Mouse (Mus musculus): Measurements from ENCODE around the gene Tspan5. TPM values are rescaled to one million over a fixed set of nuclear protein-coding genes. Genes with fewer than 3 reads are reported as not detected.

Gene Tspan5
- total RNA-seq, 1 experiment from 2014 or later, result 25.5 TPM

DNA sequence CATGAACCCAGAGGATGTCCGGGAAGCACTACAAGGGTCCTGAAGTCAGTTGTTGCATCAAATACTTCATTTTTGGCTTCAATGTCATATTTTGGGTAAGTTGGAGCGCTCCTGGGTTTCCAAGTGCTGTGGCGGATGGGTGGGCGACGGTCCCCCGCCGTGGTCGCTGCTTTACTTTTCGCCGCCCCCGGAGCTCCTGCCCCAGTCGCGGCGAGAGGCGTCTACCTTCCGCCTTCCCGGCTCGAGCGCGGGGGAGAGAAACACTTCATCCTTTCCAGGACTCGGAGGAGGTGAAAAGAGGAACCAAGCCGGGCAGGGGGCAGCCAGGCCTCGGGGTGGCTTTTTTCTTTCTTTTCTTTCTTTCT is 553 bp downstream of the Tspan5 start:
- peak; percentile 55 for ATAC-seq (replicated peaks; ENCODE audit: low read depth, poor library complexity, severe bottlenecking)

- peak; percentile 73 for ATAC-seq (replicated peaks; ENCODE audit: low read depth, poor library complexity, severe bottlenecking)
These were observed 1.2 kb downstream of the Tspan5 start for GRCm38 (mm10) chr3:138743061-138743671.

DNA sequence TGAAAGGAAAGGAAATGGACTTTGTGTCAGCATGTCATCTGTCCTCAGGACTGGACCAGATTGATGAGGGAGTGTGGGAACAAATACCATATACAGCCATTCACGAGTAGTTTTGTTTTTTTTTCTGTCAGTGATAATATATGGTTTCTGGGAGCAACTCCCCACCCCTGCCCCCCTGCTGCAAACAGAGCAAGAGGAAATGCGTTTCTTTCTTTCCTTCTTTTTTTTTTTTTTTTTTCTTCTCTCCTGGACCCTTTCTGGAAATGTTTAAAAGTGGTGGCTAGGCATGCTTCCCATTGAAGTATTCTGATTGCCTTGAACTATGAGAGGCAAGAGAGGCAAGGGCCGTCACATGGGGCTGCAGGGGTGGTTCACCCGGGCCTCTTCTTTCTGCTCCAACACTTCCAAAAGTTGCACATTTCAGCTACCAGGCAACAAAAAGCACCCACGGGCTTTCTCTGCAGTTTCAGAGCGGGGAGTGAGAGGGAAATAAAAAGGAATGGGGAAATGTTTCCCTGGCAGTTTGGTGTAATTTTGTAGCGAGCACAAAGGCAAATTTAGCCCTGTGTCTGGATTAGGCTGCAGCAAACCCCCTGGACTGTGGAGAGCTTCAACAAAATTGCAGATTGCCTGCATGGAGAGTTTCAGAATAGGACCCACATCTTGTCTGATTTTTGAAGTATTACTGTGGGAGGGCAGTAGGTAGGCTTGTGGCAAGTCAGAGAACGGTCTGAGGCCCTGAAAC is 2.2 kb downstream of the Tspan5 start:
- ATAC-seq (replicated peaks; ENCODE audit: low read depth, poor library complexity, severe bottlenecking), result no peak

DNA sequence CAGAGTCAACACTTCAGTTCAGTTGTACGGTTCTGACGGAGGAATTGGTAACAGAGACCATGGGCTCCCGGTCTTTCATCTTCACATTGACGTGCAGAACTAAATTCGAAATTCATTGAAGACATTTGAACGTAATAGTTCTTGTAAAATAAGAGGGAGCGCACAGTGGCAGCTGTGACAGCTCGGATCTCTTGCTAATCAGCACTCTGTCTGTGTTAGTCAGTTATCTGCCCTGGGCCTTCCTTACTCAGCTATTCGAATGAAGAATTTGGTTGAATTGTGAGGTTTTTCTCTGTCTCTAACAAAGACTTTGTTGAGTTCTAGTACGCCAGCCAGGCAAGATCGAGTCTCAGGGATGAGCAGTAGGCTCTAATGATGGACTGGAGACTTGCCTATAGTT is 3.1 kb downstream of the Tspan5 start:
- no peak for ATAC-seq (replicated peaks; ENCODE audit: low read depth, poor library complexity, severe bottlenecking)

DNA sequence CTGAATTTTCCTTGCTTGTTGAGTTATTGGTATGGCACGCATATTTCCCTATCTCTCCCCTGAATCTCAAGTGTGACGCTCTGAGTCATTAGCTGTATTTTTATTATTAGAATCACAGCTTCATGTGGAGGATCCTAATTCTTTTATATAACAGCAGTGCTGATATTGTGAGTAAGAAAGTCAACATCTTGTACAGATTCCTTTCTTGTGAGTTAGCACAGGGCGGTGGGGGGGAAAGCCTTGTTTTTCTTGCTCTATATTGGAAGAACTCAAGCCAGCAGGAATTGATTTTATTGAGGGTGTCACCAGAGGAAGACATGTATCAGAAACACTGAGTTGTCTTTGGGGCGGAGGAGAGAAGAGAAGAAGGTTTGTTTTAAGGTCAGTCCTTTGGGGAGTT is 3.6 kb downstream of the Tspan5 start:
- ATAC-seq (replicated peaks; ENCODE audit: low read depth, poor library complexity, severe bottlenecking), result no peak

DNA sequence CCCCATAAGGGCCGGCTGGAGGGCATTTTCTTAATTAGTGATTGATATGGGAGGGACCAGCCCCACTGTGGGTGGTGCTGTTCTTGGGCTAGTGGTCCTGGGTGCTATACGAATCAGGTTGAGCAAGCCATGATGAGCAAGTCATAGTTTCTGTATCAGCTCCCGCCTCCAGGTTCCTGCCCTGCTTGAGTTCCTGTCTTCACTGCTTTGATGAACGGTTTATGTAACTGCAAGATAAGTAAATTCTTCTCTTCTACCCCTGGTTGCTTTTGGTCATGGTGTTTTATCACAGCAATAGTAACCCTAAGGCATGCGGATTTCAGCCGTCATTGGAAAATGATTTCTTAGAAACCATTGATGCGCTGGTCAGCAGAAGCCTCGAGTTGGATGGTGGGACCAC is 4.6 kb downstream of the Tspan5 start:
- ATAC-seq (replicated peaks; ENCODE audit: low read depth, poor library complexity, severe bottlenecking), result no peak

- ATAC-seq (replicated peaks; ENCODE audit: low read depth, poor library complexity, severe bottlenecking), result no peak
These were observed 5.0 kb downstream of the Tspan5 start for GRCm38 (mm10) chr3:138747035-138747434.

- ATAC-seq (replicated peaks; ENCODE audit: low read depth, poor library complexity, severe bottlenecking), result no peak
These were observed 6.0 kb downstream of the Tspan5 start for GRCm38 (mm10) chr3:138747985-138748384.

DNA sequence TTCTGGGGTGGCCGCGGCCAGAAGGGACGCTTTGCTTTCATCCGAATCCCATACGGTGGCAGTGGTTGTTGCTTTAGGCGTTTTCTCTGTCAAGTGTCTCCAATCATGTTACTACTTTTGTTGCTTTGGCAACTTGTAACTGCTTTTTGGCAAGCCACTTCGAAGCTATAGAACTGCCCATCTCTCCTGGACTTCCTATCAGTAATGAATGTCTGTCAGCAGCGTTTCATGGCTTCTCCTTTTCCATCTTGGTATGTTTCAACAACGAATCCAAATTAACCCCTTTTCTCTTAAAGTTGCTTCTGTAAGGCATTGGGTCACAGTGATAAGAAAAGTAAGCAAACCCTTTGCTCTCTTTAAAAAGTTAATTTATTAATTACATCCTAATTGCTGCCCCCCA is 7.7 kb downstream of the Tspan5 start:
- ATAC-seq (replicated peaks; ENCODE audit: low read depth, poor library complexity, severe bottlenecking), result no peak

DNA sequence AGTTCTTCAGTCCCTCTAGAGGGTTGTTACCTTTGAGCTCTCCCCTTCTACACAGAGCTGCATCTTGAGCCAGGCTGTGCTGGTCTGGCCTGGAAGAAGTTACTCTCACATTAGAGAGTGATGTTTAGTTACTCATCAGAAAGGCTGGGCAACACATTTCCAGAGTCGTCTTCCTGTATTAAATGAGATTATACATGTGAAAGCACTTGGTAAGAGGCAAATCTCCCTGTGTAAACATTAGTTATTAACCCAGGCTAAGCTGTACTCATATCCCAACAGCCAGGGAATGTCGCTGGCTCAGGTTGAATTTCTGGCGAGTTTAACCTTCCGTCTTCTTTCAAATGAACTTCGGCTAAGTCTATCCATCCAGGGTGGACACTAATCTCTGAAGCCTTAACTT is 9.3 kb downstream of the Tspan5 start:
- ATAC-seq (replicated peaks; ENCODE audit: low read depth, poor library complexity, severe bottlenecking), result no peak

- no peak for ATAC-seq (replicated peaks; ENCODE audit: low read depth, poor library complexity, severe bottlenecking)
These were observed 10.1 kb downstream of the Tspan5 start for GRCm38 (mm10) chr3:138752056-138752455.

GRCm38 (mm10) chr3:138752769-138753168 is 10.8 kb downstream of the Tspan5 start:
- ATAC-seq (replicated peaks; ENCODE audit: low read depth, poor library complexity, severe bottlenecking), result no peak

- ATAC-seq (replicated peaks; ENCODE audit: low read depth, poor library complexity, severe bottlenecking), result peak; percentile 94
These were observed 11.3 kb downstream of the Tspan5 start for GRCm38 (mm10) chr3:138753182-138753885.

DNA sequence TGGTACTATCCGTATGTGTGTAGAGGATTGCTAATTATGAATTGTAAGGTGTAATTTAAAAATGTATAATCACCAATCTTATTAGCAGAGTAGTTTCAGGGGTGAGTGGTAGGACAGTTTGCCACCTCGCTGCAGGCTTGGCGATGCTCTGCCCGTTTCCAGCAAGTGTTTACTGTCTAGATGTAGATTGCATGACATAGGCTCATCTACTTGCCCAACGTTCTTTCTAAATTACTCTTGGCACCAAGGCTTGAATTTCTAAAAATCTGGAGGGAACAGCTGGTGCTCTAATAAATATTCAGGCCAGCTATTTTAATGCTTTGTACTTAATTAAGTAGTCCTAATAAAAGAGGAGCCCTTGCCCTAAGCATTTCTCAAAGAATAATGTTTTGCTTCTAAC is 12.3 kb downstream of the Tspan5 start:
- no peak for ATAC-seq (replicated peaks; ENCODE audit: low read depth, poor library complexity, severe bottlenecking)

GRCm38 (mm10) chr3:138757283-138757682 is 15.3 kb downstream of the Tspan5 start:
- ATAC-seq (replicated peaks; ENCODE audit: low read depth, poor library complexity, severe bottlenecking), result no peak

- no peak for ATAC-seq (replicated peaks; ENCODE audit: low read depth, poor library complexity, severe bottlenecking)
These were observed 18.1 kb downstream of the Tspan5 start for GRCm38 (mm10) chr3:138759968-138760684.

DNA sequence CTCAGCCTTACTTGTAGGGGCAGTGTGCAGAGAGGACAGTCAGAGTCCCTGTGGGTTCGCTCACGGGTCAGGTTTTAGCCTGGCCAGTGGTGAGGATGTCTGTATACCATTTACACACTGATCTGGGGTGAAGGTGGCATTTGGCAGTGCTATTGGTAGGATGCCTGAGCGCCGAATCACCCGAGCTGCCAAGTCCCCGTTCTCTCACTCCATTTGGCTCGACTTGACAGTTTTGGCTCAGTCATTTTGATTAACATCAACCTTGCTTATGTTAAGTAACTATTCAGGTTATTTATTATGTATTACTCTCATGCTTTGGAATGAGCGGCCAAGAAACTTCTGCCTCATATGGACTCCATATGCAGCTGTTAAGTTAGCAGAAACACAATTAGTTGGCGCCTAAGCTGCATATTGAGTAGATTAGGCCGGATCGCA is 18.7 kb downstream of the Tspan5 start:
- no peak for ATAC-seq (replicated peaks; ENCODE audit: low read depth, poor library complexity, severe bottlenecking)

GRCm38 (mm10) chr3:138761531-138761930 is 19.5 kb downstream of the Tspan5 start:
- ATAC-seq (replicated peaks; ENCODE audit: low read depth, poor library complexity, severe bottlenecking), result no peak

DNA sequence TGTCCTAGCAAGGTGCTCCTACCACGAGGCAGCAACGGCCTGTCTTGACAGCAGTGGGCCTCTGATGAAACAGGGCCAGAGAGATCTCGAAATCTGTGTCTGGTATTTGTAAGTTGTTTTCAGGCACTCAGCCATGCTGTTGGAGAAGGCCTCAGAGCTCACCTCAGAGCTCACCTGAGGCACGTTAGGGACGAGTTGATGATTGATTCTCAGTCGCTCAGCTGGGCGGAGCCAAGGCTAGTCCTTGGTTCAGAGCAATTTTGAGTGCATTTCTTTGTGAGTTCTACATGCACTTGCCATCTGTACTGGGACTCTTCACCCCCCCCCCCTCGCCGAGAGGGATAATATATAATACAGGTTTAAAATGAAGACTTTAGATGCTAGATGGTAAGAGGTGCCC is 21.9 kb downstream of the Tspan5 start:
- no peak for ATAC-seq (replicated peaks; ENCODE audit: low read depth, poor library complexity, severe bottlenecking)

GRCm38 (mm10) chr3:138764782-138765181 is 22.8 kb downstream of the Tspan5 start:
- ATAC-seq (replicated peaks; ENCODE audit: low read depth, poor library complexity, severe bottlenecking), result no peak

- ATAC-seq (replicated peaks; ENCODE audit: low read depth, poor library complexity, severe bottlenecking), result no peak
These were observed 25.0 kb downstream of the Tspan5 start for GRCm38 (mm10) chr3:138767034-138767433.

Data from common myeloid progenitor, adult 5-6 weeks (primary cell).